Mouse (Mus musculus): Measurements from ENCODE around the gene Kcnab2. TPM values are rescaled to one million over a fixed set of nuclear protein-coding genes. Genes with fewer than 3 reads are reported as not detected.
A peak's percentile ranks its signal among the peaks of the same experiment; 100 is the strongest.

Kcnab2 gene
- total RNA-seq (2021) = 100 to 1,000 TPM; 423 to 447 TPM
- long read RNA-seq, experiment 1, transcript Kcnab2-207 (16 exons, 3,922 nt) = major isoform, 76 of 173 reads
- long read RNA-seq, experiment 1, partial matches to known transcripts = 45 of 173 reads
- long read RNA-seq, experiment 1, other reads (novel, unspliced or antisense) = 52 of 173 reads
- long read RNA-seq, experiment 2, transcript Kcnab2-207 (16 exons, 3,922 nt) = major isoform, 73 of 181 reads
- long read RNA-seq, experiment 2, partial matches to known transcripts = 39 of 181 reads
- long read RNA-seq, experiment 2, other reads (novel, unspliced or antisense) = 69 of 181 reads

DNA sequence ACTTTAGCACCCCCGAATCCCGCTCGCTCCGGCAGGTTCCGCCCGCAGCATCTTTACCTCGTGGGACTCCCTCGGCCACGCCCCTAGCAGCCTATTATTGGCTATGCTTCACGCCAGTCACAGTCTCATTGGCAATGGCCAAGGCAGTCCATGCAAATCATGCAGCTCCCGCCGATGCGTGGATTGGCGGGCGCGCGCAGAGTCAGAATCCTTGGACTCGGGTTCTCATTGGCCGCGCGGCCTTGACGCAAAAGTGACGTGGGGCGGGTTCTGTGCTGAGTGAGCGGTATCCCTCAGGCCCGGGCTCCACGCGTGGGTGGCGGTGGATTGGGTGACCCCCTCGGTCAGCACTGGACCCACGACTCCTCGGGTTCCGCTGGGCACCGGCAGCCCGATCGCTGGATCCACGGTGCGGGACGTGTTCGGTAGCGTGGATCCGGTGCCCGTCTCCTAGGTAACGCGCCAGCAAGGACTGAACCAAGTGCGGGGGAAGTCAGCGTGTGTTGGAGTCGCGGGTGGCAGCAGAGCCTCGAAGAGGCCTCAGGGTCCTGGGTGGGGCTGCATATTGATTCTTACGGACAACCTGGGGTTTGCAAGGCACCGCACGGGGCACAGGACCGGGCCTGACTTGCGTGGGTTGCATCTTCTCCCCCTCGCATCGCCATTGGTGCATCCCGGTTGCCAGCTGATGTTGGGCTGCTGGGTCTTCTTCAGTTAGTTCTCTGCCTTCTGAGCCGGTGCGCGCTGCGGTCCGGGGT lies at the start of gene Kcnab2:
Kcnab2 (minus strand) TSS at position 406 of the 758 bp plus-strand sequence.
- peak; percentile 100 for DNase-seq (ENCODE audit: low spot score in 2 of 2)

GRCm38 (mm10) chr4:152520083-152520482 lies 42.4 kb upstream of the Kcnab2 start:
- peak; percentile 64 to 75 for DNase-seq (ENCODE audit: low spot score in 2 of 2)

- DNase-seq (ENCODE audit: low spot score in 2 of 2) = no peak
Measured at GRCm38 (mm10) chr4:152519106-152519505, 41.4 kb upstream of the Kcnab2 start.

- DNase-seq (ENCODE audit: low spot score in 2 of 2) = no peak
Measured at GRCm38 (mm10) chr4:152514884-152515283, 37.2 kb upstream of the Kcnab2 start.

GRCm38 (mm10) chr4:152512221-152512925 lies 34.7 kb upstream of the Kcnab2 start:
- DNase-seq (ENCODE audit: low spot score in 2 of 2) = no peak

DNA sequence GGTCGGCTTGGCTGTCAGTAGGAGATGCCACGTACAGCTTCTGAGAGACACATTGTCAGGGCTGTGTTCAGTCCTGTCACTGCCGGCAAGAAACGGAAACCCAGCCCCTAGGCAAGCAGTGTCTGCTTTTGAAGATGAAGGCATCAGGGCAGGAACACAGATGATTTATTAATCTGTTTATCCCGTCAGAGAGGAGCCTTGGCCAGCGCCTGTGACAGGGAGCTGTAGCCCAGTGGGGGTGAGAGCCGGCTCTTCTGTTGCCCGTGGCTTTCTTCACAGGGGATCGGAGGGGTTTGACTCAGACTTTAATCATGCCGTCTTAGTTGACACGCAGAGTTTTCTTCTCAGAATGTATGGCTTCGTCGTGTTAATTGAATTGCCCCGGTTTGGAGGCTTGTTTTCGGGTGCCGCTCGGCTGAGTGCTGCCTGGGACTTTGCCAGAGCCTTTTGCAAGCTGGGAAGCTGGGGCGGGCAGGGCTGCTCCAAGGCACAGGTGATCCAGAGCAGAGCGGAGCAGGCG lies 16.7 kb upstream of the Kcnab2 start:
- DNase-seq (ENCODE audit: low spot score in 2 of 2) = no peak

GRCm38 (mm10) chr4:152491250-152491899 lies 13.7 kb upstream of the Kcnab2 start:
- DNase-seq (ENCODE audit: low spot score in 2 of 2) = peak; percentile 71 to 75

DNA sequence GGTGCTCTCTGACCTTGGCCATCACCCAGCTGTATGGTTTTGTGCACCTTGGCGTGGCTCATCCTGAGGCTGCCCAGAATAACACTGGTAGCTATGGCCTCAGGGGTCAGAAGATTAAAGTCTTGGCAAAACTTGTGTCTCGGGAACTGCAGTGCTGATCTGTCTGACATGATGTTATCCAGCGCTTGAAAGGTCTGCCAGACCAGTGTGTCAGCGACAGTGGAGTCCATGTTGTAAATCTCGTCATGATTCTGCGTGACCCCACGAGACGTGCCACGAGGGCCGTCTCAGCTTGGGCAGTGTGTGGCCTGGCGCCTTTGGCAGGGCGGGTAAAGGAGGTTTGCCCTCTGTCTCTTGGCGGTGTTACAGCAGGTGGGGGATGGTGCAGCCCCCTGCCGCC lies 12.6 kb upstream of the Kcnab2 start:
- no peak for DNase-seq (ENCODE audit: low spot score in 2 of 2)

DNA sequence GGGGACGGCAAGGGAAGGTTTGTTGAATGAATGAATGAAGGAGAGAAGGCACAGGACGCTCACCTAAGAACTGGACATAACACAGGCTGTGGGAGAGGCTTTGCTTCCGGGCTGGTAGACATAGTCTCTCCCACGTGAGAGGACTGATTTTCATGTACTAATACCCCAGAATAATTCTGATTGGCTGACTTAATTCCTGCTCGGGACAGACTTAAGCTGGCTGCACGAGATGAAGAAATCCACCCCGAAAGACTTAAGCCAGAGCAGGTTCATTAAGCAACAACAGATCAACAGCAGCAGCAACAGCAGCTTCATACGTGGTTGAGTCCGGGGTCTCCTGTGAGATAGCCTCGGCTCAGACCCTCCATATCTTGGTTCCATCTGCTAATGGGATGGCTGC lies 10.4 kb upstream of the Kcnab2 start:
- DNase-seq (ENCODE audit: low spot score in 2 of 2) = no peak

DNA sequence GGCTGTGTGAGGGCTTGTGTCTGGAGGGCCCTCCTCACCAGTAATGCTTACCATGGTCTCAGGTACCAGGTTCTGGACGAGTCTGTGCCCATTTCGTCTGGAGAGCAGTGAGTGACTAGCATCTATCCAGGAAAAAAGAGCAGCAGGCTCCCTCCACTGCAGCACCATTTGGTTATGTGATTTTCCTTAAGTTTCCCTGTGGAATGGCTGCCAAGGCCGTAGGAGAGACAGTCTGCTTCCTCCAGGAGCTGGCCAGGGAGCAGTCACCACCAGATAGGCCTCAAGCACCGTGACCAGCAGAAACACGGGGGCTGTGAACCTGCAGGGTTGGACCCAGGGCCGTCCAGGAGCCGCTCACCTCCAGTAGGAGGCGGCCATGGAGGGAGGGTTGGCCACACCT lies 2.8 kb upstream of the Kcnab2 start:
- no peak for DNase-seq (ENCODE audit: low spot score in 2 of 2)

- DNase-seq (ENCODE audit: low spot score in 2 of 2) = no peak
Measured at GRCm38 (mm10) chr4:152478224-152478567, 525 bp upstream of the Kcnab2 start.

DNA sequence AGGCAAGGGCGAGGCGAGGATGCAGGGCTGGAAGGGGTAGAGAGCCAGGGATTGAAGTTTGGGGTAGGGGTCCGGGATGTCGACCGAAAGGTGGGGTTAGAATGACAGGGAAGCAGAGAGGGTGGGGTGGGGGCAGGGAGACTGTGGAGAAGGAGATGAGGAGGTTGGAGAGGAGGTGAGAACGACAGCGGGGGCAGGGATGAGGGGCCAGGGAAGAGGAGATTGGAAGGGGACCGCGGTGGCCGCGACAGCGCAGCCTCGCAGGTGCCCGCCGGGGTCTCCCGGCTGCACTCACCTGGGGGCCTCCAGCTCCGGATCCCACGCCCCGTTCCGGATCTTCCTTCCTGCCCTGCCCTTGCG lies 585 bp downstream of the Kcnab2 start:
- no peak for DNase-seq (ENCODE audit: low spot score in 2 of 2)

DNA sequence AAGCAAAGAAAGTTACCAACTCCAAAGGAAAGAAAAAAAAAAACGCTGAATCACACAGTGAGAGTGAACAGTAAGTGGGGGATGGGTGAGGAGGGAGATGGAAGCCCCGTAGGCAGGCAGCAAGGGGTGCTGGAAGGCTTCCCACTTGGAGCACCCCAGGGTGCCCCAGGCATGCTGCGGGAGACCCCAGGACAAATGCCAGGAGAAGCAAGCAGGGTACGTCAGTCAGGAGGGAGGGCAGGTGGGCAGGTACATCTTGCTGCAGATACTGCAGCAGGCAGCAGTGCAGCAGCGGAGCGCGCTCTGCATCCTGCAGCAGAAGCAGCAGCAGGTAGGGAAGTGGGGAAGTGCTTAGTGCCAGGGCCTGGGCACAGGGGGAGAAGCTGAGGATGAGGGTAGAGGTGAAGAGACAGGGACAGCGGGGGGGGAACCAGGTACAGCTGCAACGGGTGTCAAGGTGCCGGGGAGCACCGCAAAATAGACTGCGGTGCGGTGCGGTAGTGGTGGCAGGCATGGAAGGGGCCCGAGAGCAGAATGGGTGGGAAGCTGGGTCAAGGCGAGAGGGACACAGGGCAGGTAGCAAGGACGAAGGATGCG lies 1.1 kb downstream of the Kcnab2 start, which contains the start of gene Nphp4:
Nphp4 (plus strand) TSS at position 280 of the 597 bp plus-strand sequence.
- DNase-seq (ENCODE audit: low spot score in 2 of 2) = peak in 1 of 2 experiments; percentile 40

DNA sequence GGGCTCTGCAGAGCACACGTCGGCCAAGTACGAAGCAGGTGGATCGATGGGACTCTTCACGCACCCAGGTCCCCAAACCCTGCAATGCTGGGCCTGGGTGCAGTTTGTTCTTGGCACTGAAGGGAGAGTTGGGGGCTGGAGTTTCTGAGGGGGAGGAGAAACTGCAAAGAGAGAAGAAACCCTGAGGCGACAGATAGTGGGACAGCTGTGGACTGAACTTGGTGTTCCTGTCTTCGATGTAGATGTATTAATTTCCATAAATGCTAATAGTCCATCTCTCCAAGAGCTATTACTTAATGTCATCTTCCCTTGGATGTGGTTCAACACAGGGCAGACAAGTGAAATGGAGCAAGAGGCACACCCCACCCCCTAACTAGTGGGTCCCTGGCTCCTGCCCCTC lies 1.7 kb downstream of the Kcnab2 start:
- DNase-seq (ENCODE audit: low spot score in 2 of 2) = peak in 1 of 2 experiments; percentile 70

DNA sequence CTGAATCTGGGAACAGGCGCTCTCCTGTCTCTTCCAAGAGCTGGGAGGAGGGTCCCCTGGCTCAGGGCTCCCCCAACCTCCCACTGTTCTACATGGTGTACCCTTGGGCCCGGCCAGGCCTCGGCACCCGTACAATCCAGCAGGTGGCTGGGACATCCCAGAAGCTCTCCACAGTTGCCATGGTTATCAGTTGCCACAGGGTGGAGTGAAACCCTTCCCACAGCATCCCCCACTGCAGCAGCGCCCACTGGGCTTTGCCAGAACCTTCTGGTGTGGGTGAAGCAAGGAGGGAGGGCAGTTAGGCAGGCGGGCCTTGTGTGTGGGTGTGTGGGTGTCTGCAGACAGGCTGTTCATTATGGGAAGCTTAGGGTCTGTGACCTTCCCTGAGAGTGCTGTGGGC lies 9.7 kb downstream of the Kcnab2 start:
- DNase-seq (ENCODE audit: low spot score in 2 of 2) = peak; percentile 76 to 93

GRCm38 (mm10) chr4:152466601-152467000 lies 11.1 kb downstream of the Kcnab2 start:
- no peak for DNase-seq (ENCODE audit: low spot score in 2 of 2)

- no peak for DNase-seq (ENCODE audit: low spot score in 2 of 2)
Measured at GRCm38 (mm10) chr4:152465116-152465515, 12.6 kb downstream of the Kcnab2 start.

GRCm38 (mm10) chr4:152463147-152463546 lies 14.5 kb downstream of the Kcnab2 start:
- no peak for DNase-seq (ENCODE audit: low spot score in 2 of 2)

DNA sequence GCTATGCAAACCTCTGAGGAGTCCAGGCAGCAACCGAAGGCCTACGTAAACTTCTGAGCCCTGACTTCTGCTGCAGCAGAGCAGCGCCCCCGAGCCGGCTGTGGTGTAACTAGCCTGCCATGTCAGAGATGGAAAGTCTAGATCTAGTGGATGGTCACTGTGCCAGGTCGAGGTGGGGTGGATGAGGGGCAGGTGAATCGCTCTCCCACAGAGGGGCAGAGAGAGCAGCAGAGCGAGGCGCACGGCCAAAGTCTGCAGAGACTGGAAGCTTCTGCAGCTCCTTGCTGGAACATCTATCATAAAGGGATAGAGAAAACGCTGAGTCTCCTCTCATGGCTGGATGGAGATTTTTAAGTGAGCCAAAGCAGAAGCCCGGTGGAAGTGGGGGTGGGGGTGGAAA lies 15.2 kb downstream of the Kcnab2 start:
- DNase-seq (ENCODE audit: low spot score in 2 of 2) = no peak

DNA sequence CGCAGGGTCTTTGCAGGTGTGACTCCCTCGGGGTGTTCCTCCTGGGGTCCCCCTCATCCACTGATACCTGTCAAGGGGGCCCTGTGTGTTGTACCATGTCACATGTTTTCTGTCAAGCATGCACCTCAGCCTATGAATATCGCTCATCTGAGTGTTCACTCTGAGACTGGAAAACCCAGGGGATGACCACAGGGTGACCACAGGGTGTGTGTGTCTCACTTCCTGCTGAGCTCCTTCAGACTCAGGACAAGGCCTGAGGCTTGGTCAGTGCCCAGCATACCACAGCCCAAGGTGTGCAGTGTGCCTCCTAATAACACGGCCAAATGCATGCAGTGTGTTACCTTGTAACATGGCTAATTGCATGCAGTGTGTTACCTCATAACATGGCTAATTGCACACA lies 20.0 kb downstream of the Kcnab2 start:
- DNase-seq (ENCODE audit: low spot score in 2 of 2) = no peak

DNA sequence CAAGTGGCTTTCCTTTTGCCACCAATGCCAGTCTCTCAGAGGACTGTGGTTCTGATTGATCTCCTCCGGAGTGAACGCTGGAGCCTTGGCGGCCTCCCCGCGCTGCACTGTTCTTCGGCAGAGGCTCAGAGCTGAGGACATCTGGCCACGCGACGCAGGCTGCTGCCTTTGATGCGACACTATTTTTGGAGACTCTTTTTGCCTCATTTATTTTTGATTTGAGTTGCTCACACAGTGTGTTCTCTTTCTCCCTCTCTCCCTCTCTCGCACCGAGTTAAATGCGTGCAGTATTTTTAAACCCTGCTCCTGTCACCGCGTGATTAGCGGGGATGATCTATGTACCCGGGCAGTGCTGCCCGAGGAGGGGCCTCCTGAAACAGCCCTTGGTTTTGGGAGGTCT lies 21.1 kb downstream of the Kcnab2 start:
- DNase-seq (ENCODE audit: low spot score in 2 of 2) = peak in 1 of 2 experiments; percentile 64

All from layer of hippocampus, postnatal 14 days (tissue).